Mouse (Mus musculus) ES-E14 (cell line): ENCODE data around the gene Mbd4. TPM values are rescaled to one million over a fixed set of nuclear protein-coding genes. Genes with fewer than 3 reads are reported as not detected.
"Not testable (repeated sequence)": the region's sequence is repeated elsewhere in the genome, so short reads cannot be mapped to it uniquely, and the experiment has no call there.

Source experiments
- DNase-seq: peaks from one replicate; pipeline ENCODE4 v3.0.0-alpha.2; 2013; ENCODE audit warnings: low read depth, low spot score
- H3K27ac ChIP-seq: 2 replicates; pipeline ENCODE4 v1.5.1; 2012; ENCODE audit warnings: low read depth, mild to moderate bottlenecking, low read length, moderate library complexity, mixed read lengths; ENCODE audit not compliant: poor library complexity, insufficient read depth, severe bottlenecking
- H3K36me3 ChIP-seq: 2 replicates; pipeline ENCODE4 v1.6.1; 2012; ENCODE audit warnings: mild to moderate bottlenecking, low read length, moderate library complexity, mixed read lengths; ENCODE audit not compliant: control insufficient read depth, poor library complexity, insufficient read depth, severe bottlenecking
- H3K4me1 ChIP-seq, 2 experiments: fragments of 150-350 bp in 1 of 2; sonication (generic) in 1 of 2; 2 replicates each; pipeline ENCODE4 v1.6.1; 2012; ENCODE audit warnings: low read length in 2 of 2, mild to moderate bottlenecking in 1 of 2, mixed read lengths in 1 of 2; ENCODE audit not compliant: control insufficient read depth in 2 of 2, insufficient read depth in 2 of 2, poor library complexity in 1 of 2
- H3K4me3 ChIP-seq, 2 experiments: fragments of 150-350 bp in 1 of 2; sonication (generic) in 1 of 2; 2 replicates each; pipeline ENCODE4 v1.5.1; 2012; ENCODE audit warnings: low read length in 2 of 2, low read depth in 1 of 2, mild to moderate bottlenecking in 1 of 2, mixed read lengths in 1 of 2; ENCODE audit not compliant: insufficient read depth in 1 of 2, poor library complexity in 1 of 2, severe bottlenecking in 1 of 2
- H3K9ac ChIP-seq: 2 replicates; pipeline ENCODE4 v1.6.1; 2012; ENCODE audit warnings: low read depth, mild to moderate bottlenecking, low read length, mixed read lengths; ENCODE audit not compliant: poor library complexity, insufficient read depth, severe bottlenecking
- H3K9me3 ChIP-seq: fragments of 150-350 bp; sonication (generic); 2 replicates; pipeline ENCODE4 v1.6.1; 2012; ENCODE audit warnings: low read depth, mild to moderate bottlenecking, low read length; ENCODE audit not compliant: control insufficient read depth, insufficient read depth
- CHD2 ChIP-seq: IDR thresholded peaks from 2 replicates; pipeline ENCODE4 v1.6.1; 2014; ENCODE audit warnings: mild to moderate bottlenecking, low read depth, low read length, inconsistent platforms
- HCFC1 ChIP-seq: IDR thresholded peaks from 2 replicates; pipeline ENCODE4 v1.6.1; 2012; ENCODE audit warnings: low read length, inconsistent platforms, borderline replicate concordance; ENCODE audit not compliant: insufficient read depth
- MAFK ChIP-seq: IDR thresholded peaks from 2 replicates; pipeline ENCODE4 v1.6.1; 2014; ENCODE audit warnings: mild to moderate bottlenecking, low read depth, low read length, inconsistent platforms; ENCODE audit not compliant: insufficient read depth
- ZC3H11A ChIP-seq: IDR thresholded peaks from 2 replicates; pipeline ENCODE4 v1.6.1; 2012; ENCODE audit warnings: low read depth, mild to moderate bottlenecking, inconsistent platforms, low read length, borderline replicate concordance
- ZNF384 ChIP-seq: IDR thresholded peaks from 2 replicates; pipeline ENCODE4 v1.6.1; 2012; ENCODE audit warnings: low read depth, low read length, inconsistent platforms
- in situ Hi-C, 2 experiments: fragments of 600-800 bp; cut with MboI; formaldehyde crosslinking; loops; one replicate each; pipeline ENCODE4 v1.15.1; 2025; ENCODE audit warnings: low sequenced_read_pairs in 2 of 2, inconsistent platforms in 1 of 2; ENCODE audit not compliant: unreplicated experiment in 2 of 2
- total RNA-seq: library from RNA; depleted of rRNA; stranded (reverse); fragments of 300-350 nt; gene quantifications from 2 replicates; pipeline ENCODE4 v1.2.3, GENCODE M21; 2012

Mbd4 gene
- total RNA-seq, 1 experiment, result 15.1 TPM

- DNase-seq, result no peak
- no peaks in the 10 kb centered on the region; the same call in 1 of the 2 replicates for H3K36me3 ChIP-seq
These were observed 27.6 kb upstream of the Mbd4 start for GRCm38 (mm10) chr6:115880751-115881150.

GRCm38 (mm10) chr6:115879736-115880135 is 26.6 kb upstream of the Mbd4 start:
- H3K27ac ChIP-seq, result no peak overlapping the region
- in situ Hi-C loops, result no loop called here

More at GRCm38 (mm10) chr6:115880751-115881150, 27.6 kb upstream of the Mbd4 start:
- H3K9me3 ChIP-seq, result no peaks in the 10 kb centered on the region
- no peak overlapping the region for H3K9ac ChIP-seq
- in situ Hi-C loops, result no loop called here
- TF ChIP-seq CHD2, result no peak
- TF ChIP-seq ZC3H11A, result no peak
- TF ChIP-seq ZNF384, result no peak
- no peak for TF ChIP-seq MAFK
- no peak for TF ChIP-seq HCFC1
- no peak overlapping the region for H3K4me3 ChIP-seq
- H3K27ac ChIP-seq, result no peak overlapping the region
- H3K4me1 ChIP-seq, result peaks cover 0 to under 1% of the 10 kb centered on the region in 2 experiments; a peak in 1 of 4 replicates

GRCm38 (mm10) chr6:115878694-115879093 is 25.5 kb upstream of the Mbd4 start:
- no peak overlapping the region for H3K27ac ChIP-seq
- H3K4me3 ChIP-seq, result no peak overlapping the region
- no peak overlapping the region for H3K9ac ChIP-seq
- H3K36me3 ChIP-seq, result no peaks in the 10 kb centered on the region; the same call in 1 of the 2 replicates
- peaks cover 0 to 3% of the 10 kb centered on the region in 2 experiments; a peak in 1 of 4 replicates for H3K4me1 ChIP-seq
- H3K9me3 ChIP-seq, result no peaks in the 10 kb centered on the region
- in situ Hi-C loops, result no loop called here
- TF ChIP-seq CHD2 (no peak), HCFC1 (no peak), ZC3H11A (no peak), MAFK (no peak), ZNF384 (no peak)
- no peak for DNase-seq

More at GRCm38 (mm10) chr6:115879736-115880135, 26.6 kb upstream of the Mbd4 start:
- no peak overlapping the region for H3K9ac ChIP-seq
- no peaks in the 10 kb centered on the region; the same call in 1 of the 2 replicates for H3K36me3 ChIP-seq
- no peak overlapping the region for H3K4me3 ChIP-seq
- DNase-seq, result no peak
- TF ChIP-seq CHD2, result no peak
- no peak for TF ChIP-seq ZNF384
- TF ChIP-seq HCFC1, result no peak
- TF ChIP-seq MAFK, result no peak
- H3K4me1 ChIP-seq, result peaks cover 0 to 3% of the 10 kb centered on the region in 2 experiments; a peak in 1 of 4 replicates
- H3K9me3 ChIP-seq, result no peaks in the 10 kb centered on the region

GRCm38 (mm10) chr6:115877239-115877638 is 24.1 kb upstream of the Mbd4 start:
- Histone ChIP-seq H3K4me3 (no peak overlapping the region), H3K36me3 (no peaks in the 10 kb centered on the region; the same call in 1 of the 2 replicates), H3K4me1 (peaks cover 0 to 3% of the 10 kb centered on the region in 2 experiments; a peak in 1 of 4 replicates), H3K9ac (no peak overlapping the region), H3K9me3 (no peaks in the 10 kb centered on the region), H3K27ac (no peak overlapping the region)
- no peak for TF ChIP-seq MAFK
- no peak for TF ChIP-seq HCFC1
- no peak for TF ChIP-seq CHD2
- TF ChIP-seq ZC3H11A, result no peak
- TF ChIP-seq ZNF384, result no peak
- in situ Hi-C loops, result no loop called here
- no peak for DNase-seq

GRCm38 (mm10) chr6:115871318-115871717 is 18.1 kb upstream of the Mbd4 start:
- H3K36me3 ChIP-seq, H3K27ac ChIP-seq, in situ Hi-C loops, DNase-seq, H3K9me3 ChIP-seq, H3K4me3 ChIP-seq, H3K9ac ChIP-seq, H3K4me1 ChIP-seq: not testable (repeated sequence)

GRCm38 (mm10) chr6:115867157-115867556 is 14.0 kb upstream of the Mbd4 start:
- H3K27ac ChIP-seq, H3K9me3 ChIP-seq, H3K4me3 ChIP-seq, in situ Hi-C loops, DNase-seq, H3K9ac ChIP-seq, H3K4me1 ChIP-seq, H3K36me3 ChIP-seq: not testable (repeated sequence)
